Mouse (Mus musculus): Measurements from ENCODE around the gene Arpc4. TPM values are rescaled to one million over a fixed set of nuclear protein-coding genes. Genes with fewer than 3 reads are reported as not detected.
A peak's percentile ranks its signal among the peaks of the same experiment; 100 is the strongest.

The Arpc4 gene
- total and polyA plus RNA-seq, 2 experiments from 2014 or later = 129 to 203 TPM

DNA sequence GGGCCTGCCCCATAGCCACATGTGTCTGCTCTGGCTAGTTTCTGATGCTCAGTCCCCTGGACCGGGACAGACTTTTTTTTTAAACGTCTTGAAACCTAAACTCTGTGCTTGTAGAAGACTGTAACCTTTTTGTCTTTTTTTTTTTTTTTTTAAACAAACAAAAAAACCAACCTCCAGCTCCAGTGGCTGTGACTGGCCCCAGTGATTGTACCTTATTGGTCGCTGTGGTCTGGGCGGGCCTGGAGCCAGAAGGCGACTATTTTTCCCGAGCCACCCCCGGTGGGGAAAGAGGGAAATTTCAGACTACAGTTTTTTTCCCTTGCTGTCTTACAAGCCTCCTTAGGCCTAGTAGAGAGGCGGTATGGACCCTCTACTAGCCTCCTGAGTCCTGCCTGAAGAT lies 11.0 kb downstream of the Arpc4 start, which contains the start of gene Ttll3:
Gene Ttll3 (plus strand): TSS at position 301 of the 400 bp plus-strand sequence.
- DNase-seq (ENCODE audit: low spot score) = no peak
- Histone ChIP-seq H3K9me3 (replicated peaks; ENCODE audit: control insufficient read depth, low read length) (no peaks in the 10 kb centered on the region), H3K4me1 (ENCODE audit: control insufficient read depth, insufficient read depth) (no peaks in the 10 kb centered on the region), H3K36me3 (replicated peaks; ENCODE audit: control insufficient read depth, insufficient read depth, low read length) (peaks cover 64% of the 10 kb centered on the region), H3K9ac (replicated peaks; ENCODE audit: low read depth, low read length) (no peak within 1 kb of the TSS), H3K27me3 (ENCODE audit: control insufficient read depth, insufficient read depth, low read length) (no peaks in the 10 kb centered on the region), H3K4me3 (ENCODE audit: low read depth, low read length) (no peak within 1 kb of the TSS), H3K27ac (ENCODE audit: low read depth) (no peak within 1 kb of the TSS), H3K4me2 (ENCODE audit: low read depth, low read length) (no peak within 1 kb of the TSS)
- no peak for ATAC-seq (ENCODE audit: insufficient read depth, low read depth)
- TF ChIP-seq EP300 (IDR thresholded peaks at IDR 0.05; ENCODE audit: low read depth) (no peak), CTCF (IDR thresholded peaks at IDR 0.05; ENCODE audit: low read depth) (no peak)
- 69% methylated on average over 8 of the region's 8 CpGs for WGBS

DNA sequence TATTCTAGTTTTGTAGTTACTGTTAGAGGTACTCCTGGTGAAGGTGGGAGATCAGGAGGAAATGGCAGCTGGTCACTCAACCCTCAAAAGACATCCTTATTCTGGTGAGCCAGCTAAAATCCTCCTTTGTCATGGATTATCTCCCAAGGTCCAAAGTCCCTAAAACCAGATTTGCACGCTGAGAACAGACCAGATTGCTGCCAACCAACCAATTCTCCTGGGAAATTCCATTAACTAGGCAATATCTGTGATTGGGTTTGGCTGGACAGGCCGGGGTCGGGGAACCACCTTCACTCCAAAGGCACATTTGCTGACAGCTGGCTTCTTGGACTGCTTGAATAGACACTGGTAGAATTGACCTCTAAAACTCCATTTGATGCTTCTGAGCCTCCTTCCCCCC lies 12.8 kb downstream of the Arpc4 start:
- Histone ChIP-seq H3K4me1 (ENCODE audit: control insufficient read depth, insufficient read depth) (no peaks in the 10 kb centered on the region), H3K27ac (ENCODE audit: low read depth) (no peak overlapping the region), H3K36me3 (replicated peaks; ENCODE audit: control insufficient read depth, insufficient read depth, low read length) (peaks cover 47% of the 10 kb centered on the region), H3K9me3 (replicated peaks; ENCODE audit: control insufficient read depth, low read length) (no peaks in the 10 kb centered on the region), H3K9ac (replicated peaks; ENCODE audit: low read depth, low read length) (no peak overlapping the region), H3K4me2 (ENCODE audit: low read depth, low read length) (no peak overlapping the region), H3K27me3 (ENCODE audit: control insufficient read depth, insufficient read depth, low read length) (no peaks in the 10 kb centered on the region), H3K4me3 (ENCODE audit: low read depth, low read length) (no peak overlapping the region)
- no peak for DNase-seq (ENCODE audit: low spot score)
- TF ChIP-seq CTCF (IDR thresholded peaks at IDR 0.05; ENCODE audit: low read depth) (no peak), EP300 (IDR thresholded peaks at IDR 0.05; ENCODE audit: low read depth) (no peak)
- WGBS = 92% methylated on average over 3 of the region's 3 CpGs
- no peak for ATAC-seq (ENCODE audit: insufficient read depth, low read depth)

DNA sequence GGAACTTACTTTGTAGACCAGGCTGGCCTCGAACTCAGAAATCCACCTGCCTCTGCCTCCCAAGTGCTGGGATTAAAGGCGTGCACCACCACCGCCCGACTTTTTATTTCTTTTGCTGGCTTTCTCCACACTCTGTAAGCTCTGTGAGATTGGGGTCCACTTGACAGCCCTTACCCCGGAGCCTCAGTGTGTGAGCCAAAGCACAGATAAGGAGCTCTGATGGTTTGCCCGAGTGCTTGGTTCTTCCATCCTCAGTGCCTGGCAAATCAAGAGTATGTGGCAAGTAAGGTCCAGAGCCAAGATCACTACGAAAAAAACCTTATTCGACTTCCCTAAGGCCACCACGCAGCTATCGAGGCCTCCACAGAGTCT lies 14.1 kb downstream of the Arpc4 start:
- ATAC-seq (ENCODE audit: insufficient read depth, low read depth) (no peak; the same call in 1 of the 2 replicates), DNase-seq (ENCODE audit: low spot score) (no peak)
- 21% methylated on average over 10 of the region's 10 CpGs for WGBS
- H3K4me3 ChIP-seq (ENCODE audit: low read depth, low read length) = peak overlapping the region; percentile 41
- H3K4me1 ChIP-seq (ENCODE audit: control insufficient read depth, insufficient read depth) = no peaks in the 10 kb centered on the region
- no peaks in the 10 kb centered on the region for H3K9me3 ChIP-seq (replicated peaks; ENCODE audit: control insufficient read depth, low read length)
- peak overlapping the region; percentile 73 for H3K4me2 ChIP-seq (ENCODE audit: low read depth, low read length)
- H3K27ac ChIP-seq (ENCODE audit: low read depth) = no peak overlapping the region
- H3K9ac ChIP-seq (replicated peaks; ENCODE audit: low read depth, low read length) = peak overlapping the region; percentile 31; the same call in 1 of the 2 replicates
- no peak for TF ChIP-seq CTCF (IDR thresholded peaks at IDR 0.05; ENCODE audit: low read depth)
- TF ChIP-seq EP300 (IDR thresholded peaks at IDR 0.05; ENCODE audit: low read depth) = no peak
- H3K36me3 ChIP-seq (replicated peaks; ENCODE audit: control insufficient read depth, insufficient read depth, low read length) = peaks cover 37% of the 10 kb centered on the region
- H3K27me3 ChIP-seq (ENCODE audit: control insufficient read depth, insufficient read depth, low read length) = no peaks in the 10 kb centered on the region

DNA sequence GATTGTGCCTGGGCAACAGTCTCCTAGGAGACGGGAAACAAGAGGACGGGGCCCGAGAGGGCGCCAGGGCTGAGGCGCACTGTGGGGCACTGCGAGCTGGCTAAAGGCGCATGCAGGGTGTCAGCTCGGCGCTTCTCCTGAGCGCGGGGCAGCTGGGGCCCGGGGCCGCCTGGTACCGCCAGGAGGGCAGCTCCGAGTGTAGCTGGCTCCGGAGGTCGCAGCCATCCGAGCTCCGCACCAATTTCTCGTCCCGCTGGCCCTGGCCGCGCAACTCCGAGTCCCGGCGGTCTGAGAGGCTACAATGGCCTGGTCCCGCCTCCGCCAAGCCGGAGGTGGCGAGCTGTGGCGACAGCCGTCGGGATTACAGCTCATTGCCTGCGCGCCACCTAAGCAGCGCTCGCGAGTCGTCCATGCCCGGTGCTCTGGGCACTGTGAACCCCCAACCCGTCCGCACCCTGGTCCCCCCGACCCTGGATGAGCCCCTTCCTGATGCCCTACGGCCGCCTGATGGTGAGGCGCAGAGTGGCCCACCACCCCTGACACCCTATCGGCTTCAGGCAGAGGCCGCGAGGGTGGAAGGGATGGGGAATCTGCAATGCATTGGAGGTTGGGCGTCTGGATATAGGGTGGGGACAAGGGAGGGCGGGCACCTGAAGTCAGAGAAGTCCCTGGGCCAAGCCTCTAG lies 14.6 kb downstream of the Arpc4 start:
- no peaks in the 10 kb centered on the region for H3K27me3 ChIP-seq (ENCODE audit: control insufficient read depth, insufficient read depth, low read length)
- no peak overlapping the region for H3K27ac ChIP-seq (ENCODE audit: low read depth)
- peaks cover 31% of the 10 kb centered on the region for H3K36me3 ChIP-seq (replicated peaks; ENCODE audit: control insufficient read depth, insufficient read depth, low read length)

DNA sequence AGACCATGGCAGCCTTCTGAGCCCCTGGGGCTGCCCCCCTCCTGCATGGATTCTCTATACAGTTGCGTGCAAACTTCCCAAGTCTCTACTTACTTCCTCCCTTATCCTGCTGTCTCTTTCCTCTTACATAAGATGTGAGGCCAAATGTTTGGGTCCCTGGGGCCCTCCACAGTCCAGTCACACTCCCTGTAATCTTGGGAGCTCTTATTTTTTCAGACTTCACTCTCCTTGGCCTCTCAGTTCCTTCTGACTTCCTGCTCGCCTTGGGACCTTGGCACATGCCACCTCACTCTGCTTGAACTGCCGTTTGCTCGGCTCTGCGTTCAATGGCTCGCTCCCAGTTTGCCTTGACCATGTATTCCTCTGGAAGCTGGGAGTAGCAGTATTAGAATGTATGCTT lies 16.0 kb downstream of the Arpc4 start:
- TF ChIP-seq EP300 (IDR thresholded peaks at IDR 0.05; ENCODE audit: low read depth) = no peak
- TF ChIP-seq CTCF (IDR thresholded peaks at IDR 0.05; ENCODE audit: low read depth) = no peak
- H3K4me1 ChIP-seq (ENCODE audit: control insufficient read depth, insufficient read depth) = no peaks in the 10 kb centered on the region
- no peak overlapping the region for H3K4me3 ChIP-seq (ENCODE audit: low read depth, low read length)
- H3K9ac ChIP-seq (replicated peaks; ENCODE audit: low read depth, low read length) = no peak overlapping the region
- no peak overlapping the region for H3K4me2 ChIP-seq (ENCODE audit: low read depth, low read length)
- DNase-seq (ENCODE audit: low spot score) (no peak), ATAC-seq (ENCODE audit: insufficient read depth, low read depth) (no peak)
- no peaks in the 10 kb centered on the region for H3K27me3 ChIP-seq (ENCODE audit: control insufficient read depth, insufficient read depth, low read length)
- H3K27ac ChIP-seq (ENCODE audit: low read depth) = no peak overlapping the region
- no peaks in the 10 kb centered on the region for H3K9me3 ChIP-seq (replicated peaks; ENCODE audit: control insufficient read depth, low read length)
- WGBS = 66% methylated on average over 6 of the region's 6 CpGs
- peaks cover 17% of the 10 kb centered on the region for H3K36me3 ChIP-seq (replicated peaks; ENCODE audit: control insufficient read depth, insufficient read depth, low read length)

More for the DNA sequence above, 14.6 kb downstream of the Arpc4 start:
- ATAC-seq (ENCODE audit: insufficient read depth, low read depth) (peak; percentile 81), DNase-seq (ENCODE audit: low spot score) (peak; percentile 38)
- peak overlapping the region; percentile 73 for H3K4me2 ChIP-seq (ENCODE audit: low read depth, low read length)
- no peak for TF ChIP-seq EP300 (IDR thresholded peaks at IDR 0.05; ENCODE audit: low read depth)
- TF ChIP-seq CTCF (IDR thresholded peaks at IDR 0.05; ENCODE audit: low read depth) = no peak
- H3K9me3 ChIP-seq (replicated peaks; ENCODE audit: control insufficient read depth, low read length) = no peaks in the 10 kb centered on the region
- H3K4me3 ChIP-seq (ENCODE audit: low read depth, low read length) = peak overlapping the region; percentile 41
- H3K4me1 ChIP-seq (ENCODE audit: control insufficient read depth, insufficient read depth) = no peaks in the 10 kb centered on the region
- 2% methylated on average over 50 of the region's 51 CpGs for WGBS
- H3K9ac ChIP-seq (replicated peaks; ENCODE audit: low read depth, low read length) = peak overlapping the region; percentile 31; the same call in 1 of the 2 replicates

DNA sequence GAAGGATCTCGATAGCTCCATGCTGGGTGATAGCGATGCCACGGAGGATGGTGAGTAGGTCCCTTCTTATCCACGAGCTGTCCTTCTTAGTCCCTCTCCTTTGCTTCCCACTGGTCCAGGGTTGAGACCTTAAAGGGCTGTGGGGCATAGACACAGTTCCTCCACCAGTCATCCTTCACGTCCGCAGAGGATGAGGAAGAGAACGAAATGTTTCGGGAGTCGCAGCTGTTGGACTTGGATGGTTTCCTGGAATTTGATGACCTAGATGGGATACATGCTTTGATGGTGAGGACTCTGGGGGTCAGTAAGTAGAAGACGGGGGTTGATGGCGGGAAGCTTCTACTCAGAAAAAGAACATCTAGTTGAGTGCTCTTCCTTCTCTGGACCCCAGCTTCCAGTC lies 16.9 kb downstream of the Arpc4 start:
- WGBS = 91% methylated on average over 11 of the region's 11 CpGs
- Histone ChIP-seq H3K4me2 (ENCODE audit: low read depth, low read length) (no peak overlapping the region), H3K27me3 (ENCODE audit: control insufficient read depth, insufficient read depth, low read length) (no peaks in the 10 kb centered on the region), H3K9ac (replicated peaks; ENCODE audit: low read depth, low read length) (no peak overlapping the region), H3K9me3 (replicated peaks; ENCODE audit: control insufficient read depth, low read length) (no peaks in the 10 kb centered on the region), H3K36me3 (replicated peaks; ENCODE audit: control insufficient read depth, insufficient read depth, low read length) (peaks cover 8% of the 10 kb centered on the region), H3K4me3 (ENCODE audit: low read depth, low read length) (no peak overlapping the region), H3K4me1 (ENCODE audit: control insufficient read depth, insufficient read depth) (no peaks in the 10 kb centered on the region), H3K27ac (ENCODE audit: low read depth) (no peak overlapping the region)
- no peak for DNase-seq (ENCODE audit: low spot score)
- TF ChIP-seq CTCF (IDR thresholded peaks at IDR 0.05; ENCODE audit: low read depth) (no peak), EP300 (IDR thresholded peaks at IDR 0.05; ENCODE audit: low read depth) (no peak)
- ATAC-seq (ENCODE audit: insufficient read depth, low read depth) = no peak

All from heart, postnatal 0 days (tissue).